Mouse (Mus musculus) R1 (cell line): ENCODE measurements around the gene Gm49396.

Experiments used
- DNase-seq: peaks from one replicate; pipeline ENCODE4 v3.0.0-alpha.2; 2018; ENCODE audit warnings: low read depth, low spot score

Gene Gm49396

GRCm38 (mm10) chr7:30563117-30563905 is at the start of gene Gm49396, which contains the start of the genes U2af1l4 and Psenen:
Gm49396 (plus strand) TSS chr7:30563344.
U2af1l4 (plus strand) TSS chr7:30563301.
Psenen (minus strand) TSS chr7:30563627.
- peak; percentile 99 for DNase-seq

GRCm38 (mm10) chr7:30515003-30515760 is 48.0 kb upstream of the Gm49396 start:
- peak; percentile 88 for DNase-seq

DNA sequence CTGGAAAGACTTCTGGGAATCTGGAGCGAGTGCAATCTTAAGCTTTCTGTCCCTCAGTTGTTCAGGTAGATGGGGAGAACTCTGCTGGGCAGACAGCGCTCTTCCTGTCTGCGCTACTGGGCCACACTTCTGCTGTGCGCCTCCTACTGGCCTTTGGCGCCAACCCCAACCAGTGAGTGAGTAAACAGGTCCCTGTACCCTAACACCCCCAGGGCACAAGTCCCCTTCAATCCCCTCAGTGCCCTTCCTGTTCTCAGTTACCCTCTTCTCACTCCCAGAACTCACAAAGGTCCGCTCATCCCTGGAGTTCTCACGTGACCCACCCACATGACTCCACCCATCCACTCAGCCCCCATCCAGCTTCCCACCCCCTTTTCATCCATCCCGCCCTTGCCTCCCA is 44.8 kb upstream of the Gm49396 start:
- peak; percentile 47 for DNase-seq

GRCm38 (mm10) chr7:30520396-30520795 is 42.7 kb upstream of the Gm49396 start:
- no peak for DNase-seq

- no peak for DNase-seq
These were observed 42.3 kb upstream of the Gm49396 start for GRCm38 (mm10) chr7:30520856-30521255.

- no peak for DNase-seq
These were observed 40.3 kb upstream of the Gm49396 start for GRCm38 (mm10) chr7:30522871-30523270.

GRCm38 (mm10) chr7:30524487-30524886 is 38.7 kb upstream of the Gm49396 start:
- no peak for DNase-seq

DNA sequence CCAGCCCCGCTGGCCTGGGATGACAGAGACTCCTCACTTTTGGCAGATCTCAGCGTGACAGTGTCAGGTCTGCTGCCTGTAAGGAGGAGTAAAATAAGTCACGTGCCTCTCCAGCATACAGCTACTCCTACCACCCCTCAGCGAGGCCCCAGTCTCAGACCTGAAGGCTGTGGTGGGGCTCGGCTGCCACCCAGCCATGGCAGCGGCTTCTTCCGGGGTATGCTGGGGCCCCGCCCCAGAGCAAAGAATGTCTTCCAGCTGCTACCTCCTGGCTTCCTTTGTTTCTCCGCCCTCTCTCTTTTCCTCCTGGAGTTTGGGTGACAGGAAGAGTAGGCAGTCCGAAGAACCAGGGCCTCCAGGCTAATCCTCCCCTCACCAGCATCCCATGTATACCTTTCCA is 37.2 kb upstream of the Gm49396 start:
- peak; percentile 29 for DNase-seq

GRCm38 (mm10) chr7:30526399-30526798 is 36.7 kb upstream of the Gm49396 start:
- no peak for DNase-seq

- DNase-seq: no peak
These were observed 36.2 kb upstream of the Gm49396 start for GRCm38 (mm10) chr7:30526981-30527380.

DNA sequence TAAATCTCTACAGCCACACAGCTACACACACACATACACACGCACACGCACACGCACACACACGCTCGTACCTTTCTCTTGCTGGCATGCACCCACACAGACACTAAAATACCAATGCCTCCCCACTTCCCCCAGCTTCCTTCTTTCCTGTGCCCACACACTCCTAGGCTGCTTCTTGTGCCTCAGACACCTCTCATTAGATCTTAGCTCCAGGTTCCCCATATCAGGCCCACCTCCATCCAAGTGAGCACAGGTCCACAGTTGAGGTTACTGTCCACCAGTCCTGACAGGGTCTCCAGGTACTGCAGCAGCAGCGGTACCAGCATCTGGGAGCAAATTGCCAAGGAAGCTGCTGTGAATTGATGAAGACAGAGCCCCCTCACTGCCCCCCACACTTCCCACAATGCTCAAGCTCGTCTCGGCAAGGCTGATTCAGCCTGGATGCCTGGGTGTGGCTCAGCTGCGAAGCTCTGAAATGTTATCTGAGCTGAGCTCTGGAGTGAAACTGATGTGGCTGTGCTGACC is 31.8 kb upstream of the Gm49396 start:
- DNase-seq: no peak

- no peak for DNase-seq
These were observed 30.2 kb upstream of the Gm49396 start for GRCm38 (mm10) chr7:30532931-30533330.

DNA sequence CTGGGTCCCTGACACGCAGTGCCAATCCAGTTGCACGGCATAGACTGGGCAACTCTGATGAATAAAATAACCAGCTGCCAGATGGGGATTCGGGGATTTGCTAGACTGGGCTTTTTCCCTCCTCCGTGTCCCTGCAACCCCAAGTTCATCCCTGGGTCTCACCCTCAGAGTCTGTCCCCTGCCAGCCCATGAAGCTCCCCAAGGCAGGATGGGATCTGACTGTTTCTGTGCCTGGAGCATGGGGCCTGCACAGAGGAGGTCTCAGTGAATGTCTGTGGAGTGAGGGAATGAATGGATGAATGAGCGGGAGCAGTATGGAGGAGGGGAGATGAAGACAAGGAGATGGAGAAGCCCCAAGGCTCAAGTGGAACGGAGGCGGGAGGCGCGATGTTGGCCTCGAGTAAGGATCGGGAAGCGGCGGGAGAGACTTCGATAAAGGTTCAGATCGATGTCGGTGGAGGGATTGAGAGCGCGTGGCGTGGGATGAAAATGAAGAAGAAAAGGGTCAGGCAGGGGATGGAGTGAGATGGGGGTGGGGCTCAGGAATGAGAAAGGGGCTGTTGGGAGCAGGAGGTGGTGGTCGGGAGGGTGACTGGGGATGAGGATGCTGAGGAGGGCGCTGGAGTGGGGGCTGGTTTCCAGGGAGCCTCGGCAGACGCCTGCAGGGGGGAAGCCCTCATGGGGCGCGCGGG is 29.1 kb upstream of the Gm49396 start:
- peak; percentile 16 for DNase-seq

- peak; percentile 97 for DNase-seq
These were observed 28.2 kb upstream of the Gm49396 start, which contains the start of gene Arhgap33 for GRCm38 (mm10) chr7:30534633-30535577. Arhgap33 (minus strand) TSS chr7:30535060.

- DNase-seq: no peak
These were observed 22.6 kb upstream of the Gm49396 start for GRCm38 (mm10) chr7:30540572-30540971.

GRCm38 (mm10) chr7:30544327-30544726 is 18.8 kb upstream of the Gm49396 start:
- no peak for DNase-seq

DNA sequence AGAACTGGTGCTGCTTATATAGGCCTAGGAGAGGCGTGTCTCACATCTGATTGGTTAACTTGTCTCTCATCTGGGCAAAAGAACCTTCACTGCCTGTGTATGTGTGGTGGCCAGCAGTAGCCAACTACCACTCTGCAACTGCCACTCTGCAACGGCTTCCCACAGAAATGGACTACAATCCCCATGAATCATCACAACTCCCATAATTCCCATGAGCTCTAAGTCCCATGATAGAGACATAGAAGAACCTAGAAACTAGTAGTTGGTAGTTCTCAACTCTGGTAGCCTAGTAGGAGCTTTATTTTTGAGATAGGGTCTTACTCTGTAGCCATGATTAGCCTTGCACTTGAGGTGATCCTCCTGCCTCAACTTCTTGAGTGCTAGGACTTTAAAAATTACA is 13.3 kb upstream of the Gm49396 start:
- DNase-seq: no peak

- no peak for DNase-seq
These were observed 12.5 kb upstream of the Gm49396 start for GRCm38 (mm10) chr7:30550603-30551002.

DNA sequence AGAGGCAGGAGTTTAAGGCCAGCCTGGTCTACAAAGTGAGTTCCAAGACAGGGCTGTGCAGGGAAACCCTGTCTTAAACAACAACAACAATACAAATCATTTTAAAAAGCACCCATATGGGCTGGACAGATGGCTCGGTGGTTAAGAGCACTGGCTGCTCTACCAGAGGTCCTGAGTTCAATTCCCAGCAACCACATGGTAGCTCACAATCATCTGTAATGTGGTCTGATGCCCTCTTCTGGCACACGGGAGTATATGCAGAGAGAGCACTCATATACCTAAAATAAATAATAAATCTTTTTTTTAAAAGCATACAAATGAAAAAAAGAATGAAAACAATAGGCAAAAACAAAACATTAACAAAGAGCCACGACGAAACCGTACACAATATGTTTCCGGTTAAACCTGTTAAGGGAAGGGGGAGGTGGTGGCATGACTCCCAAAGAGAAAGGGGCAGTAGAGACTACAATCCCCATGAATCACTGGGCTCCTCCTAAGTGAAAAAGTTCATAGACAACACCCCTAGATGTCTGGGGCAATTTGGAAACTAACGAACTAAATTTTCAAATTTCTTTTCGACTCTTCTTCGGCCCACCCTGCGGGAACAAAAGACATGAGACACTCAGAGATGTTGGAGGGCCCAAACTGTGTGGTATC is 11.6 kb upstream of the Gm49396 start:
- peak; percentile 89 for DNase-seq
